Mouse (Mus musculus): Measurements from ENCODE around the gene Sh3bgrl2. TPM values are rescaled to one million over a fixed set of nuclear protein-coding genes. Genes with fewer than 3 reads are reported as not detected.

The Sh3bgrl2 gene
- polyA plus RNA-seq, 1 experiment from 2014 or later = 15.0 TPM

DNA sequence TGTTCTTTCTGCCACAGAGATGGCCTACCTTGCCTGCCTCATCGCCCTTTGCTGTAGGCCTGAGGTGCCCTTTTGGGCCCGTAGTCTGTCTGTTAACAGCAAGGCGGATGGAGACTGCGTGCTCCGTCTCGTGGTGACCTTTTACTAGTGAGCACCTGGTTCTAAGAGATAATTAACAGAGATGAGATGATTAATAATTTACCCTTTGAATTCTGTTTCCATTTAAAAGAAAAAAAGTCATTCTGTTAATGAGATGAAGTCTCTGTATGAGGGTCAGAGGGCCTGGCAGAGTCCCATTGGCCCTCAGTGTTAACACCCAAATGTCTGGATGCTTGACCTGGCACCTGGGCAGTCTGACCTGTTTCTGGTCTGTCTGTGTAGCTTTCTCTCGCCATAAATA lies 14.8 kb downstream of the Sh3bgrl2 start:
- 89% methylated on average over 7 of the region's 7 CpGs for WGBS
- H3K27me3 ChIP-seq (replicated peaks) = no peaks in the 10 kb centered on the region
- H3K4me2 ChIP-seq = no peak overlapping the region
- no peaks in the 10 kb centered on the region for H3K9me3 ChIP-seq
- no peak for ATAC-seq (ENCODE audit: extremely low read depth, insufficient number of reproducible peaks, low FRiP score, low TSS enrichment)
- no peak overlapping the region for H3K27ac ChIP-seq (replicated peaks)
- no peaks in the 10 kb centered on the region for H3K36me3 ChIP-seq
- no peak overlapping the region for H3K9ac ChIP-seq
- H3K4me3 ChIP-seq = no peak overlapping the region
- H3K4me1 ChIP-seq = peaks cover 75% of the 10 kb centered on the region

DNA sequence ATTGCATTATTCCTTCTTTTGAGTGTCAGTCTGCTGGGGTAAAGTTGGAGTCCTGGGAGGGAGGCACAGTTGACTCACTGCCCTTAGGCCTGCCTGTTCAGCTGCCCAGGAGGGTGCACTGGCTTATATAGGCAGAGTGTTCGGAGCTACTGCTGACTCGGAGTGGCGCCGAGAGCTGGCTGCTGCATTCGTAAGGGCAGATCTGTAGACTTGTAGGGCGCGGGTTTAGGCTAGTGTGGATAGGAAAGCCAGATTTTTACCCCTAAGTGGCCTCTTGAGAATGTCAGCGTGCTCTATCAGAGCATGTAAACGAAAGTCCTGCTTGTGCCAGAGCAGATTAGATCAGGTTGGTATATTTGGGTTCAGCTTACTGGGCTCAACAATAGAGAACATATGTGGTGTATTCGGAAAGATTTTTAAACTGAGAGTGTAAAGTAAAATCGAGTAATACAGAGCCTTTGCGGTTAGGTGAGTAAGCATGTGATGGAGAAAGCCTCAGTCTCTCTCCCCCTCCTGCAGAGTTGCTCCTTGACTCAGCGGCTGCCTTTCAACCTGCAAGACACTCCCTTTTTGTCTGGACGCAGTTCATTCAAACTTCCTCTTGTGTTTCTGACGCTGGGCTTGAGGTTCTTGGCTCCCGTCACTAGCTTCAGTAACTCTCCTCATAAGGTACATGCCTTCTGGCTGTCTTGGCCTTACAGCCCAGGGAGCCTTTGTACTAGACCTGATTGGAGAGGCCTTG lies 15.9 kb downstream of the Sh3bgrl2 start:
- Histone ChIP-seq H3K36me3 (no peaks in the 10 kb centered on the region), H3K9ac (peak overlapping the region; percentile 55), H3K4me3 (0 out of 2 replicates have a peak overlapping the region, but pooled peaks have one; percentile 8), H3K4me2 (peak overlapping the region; percentile 35), H3K4me1 (peaks cover 72% of the 10 kb centered on the region), H3K9me3 (no peaks in the 10 kb centered on the region), H3K27ac (replicated peaks) (peak overlapping the region; percentile 51), H3K27me3 (replicated peaks) (no peaks in the 10 kb centered on the region)
- WGBS = 27% methylated on average over 16 of the region's 16 CpGs
- ATAC-seq (ENCODE audit: extremely low read depth, insufficient number of reproducible peaks, low FRiP score, low TSS enrichment) = no peak

DNA sequence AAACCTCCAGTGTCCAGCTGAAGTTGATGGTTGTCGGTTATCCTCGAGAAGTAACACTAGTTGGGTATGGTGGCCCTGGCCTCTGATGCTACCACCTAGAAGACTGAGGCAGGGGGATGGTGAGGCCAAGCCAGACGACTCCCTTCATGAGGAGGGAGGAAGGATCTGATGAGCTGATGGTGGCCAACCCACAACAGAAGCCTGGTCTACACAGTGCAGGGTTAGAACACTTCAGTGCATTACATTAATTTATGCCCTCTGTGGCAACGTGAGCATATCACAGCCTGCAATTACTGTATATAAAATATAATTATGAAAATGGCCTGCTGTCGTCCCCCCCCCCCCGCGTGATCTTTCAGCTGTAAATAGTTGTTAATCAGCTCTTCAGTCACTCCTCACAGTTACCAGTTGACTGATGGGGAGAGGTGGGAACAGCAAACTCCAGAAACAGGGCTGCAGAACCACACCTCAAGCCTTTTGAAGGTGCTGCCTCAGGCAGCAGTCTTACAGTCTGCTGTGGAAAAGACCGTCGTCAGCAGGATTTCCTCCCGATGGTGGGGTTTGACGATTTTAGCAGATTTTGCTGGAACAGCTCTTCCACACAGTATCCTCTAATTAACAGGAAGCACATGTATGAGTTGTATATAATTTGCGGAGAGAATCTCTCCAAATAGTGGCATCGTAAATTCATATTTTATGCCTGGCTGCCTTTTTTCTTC lies 17.0 kb downstream of the Sh3bgrl2 start:
- no peak overlapping the region for H3K4me3 ChIP-seq
- WGBS = 48% methylated on average over 13 of the region's 13 CpGs
- no peak for ATAC-seq (ENCODE audit: extremely low read depth, insufficient number of reproducible peaks, low FRiP score, low TSS enrichment)
- H3K36me3 ChIP-seq = no peaks in the 10 kb centered on the region
- no peaks in the 10 kb centered on the region for H3K9me3 ChIP-seq
- H3K27ac ChIP-seq (replicated peaks) = no peak overlapping the region
- H3K27me3 ChIP-seq (replicated peaks) = no peaks in the 10 kb centered on the region
- peaks cover 67% of the 10 kb centered on the region for H3K4me1 ChIP-seq
- H3K4me2 ChIP-seq = no peak overlapping the region
- H3K9ac ChIP-seq = no peak overlapping the region

DNA sequence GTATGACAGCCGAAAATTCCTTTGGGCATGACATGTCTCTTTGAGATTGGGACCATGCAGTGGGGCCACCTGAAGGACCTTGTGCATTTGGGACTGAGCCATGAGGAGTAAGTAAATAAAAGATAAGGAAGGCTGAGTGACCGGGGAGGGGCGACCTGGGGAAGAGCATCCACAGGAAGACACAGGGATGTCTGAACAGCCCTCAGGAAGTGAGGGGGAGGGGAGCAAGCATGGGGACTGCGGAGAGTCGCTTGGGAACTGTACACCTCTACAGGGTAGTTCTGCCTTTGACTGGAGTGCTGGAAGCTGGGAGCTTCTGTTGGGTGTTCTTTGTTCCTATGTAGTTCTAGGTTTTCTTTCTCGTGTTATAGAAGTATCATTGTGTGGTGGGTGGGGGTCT lies 18.0 kb downstream of the Sh3bgrl2 start:
- no peak overlapping the region for H3K27ac ChIP-seq (replicated peaks)
- 55% methylated on average over 6 of the region's 6 CpGs for WGBS
- ATAC-seq (ENCODE audit: extremely low read depth, insufficient number of reproducible peaks, low FRiP score, low TSS enrichment) = no peak; the same call in 1 of the 2 replicates
- H3K4me1 ChIP-seq = peaks cover 59% of the 10 kb centered on the region
- no peaks in the 10 kb centered on the region for H3K9me3 ChIP-seq
- no peak overlapping the region for H3K4me3 ChIP-seq
- no peak overlapping the region for H3K9ac ChIP-seq
- no peaks in the 10 kb centered on the region for H3K27me3 ChIP-seq (replicated peaks)
- H3K36me3 ChIP-seq = no peaks in the 10 kb centered on the region
- no peak overlapping the region for H3K4me2 ChIP-seq

DNA sequence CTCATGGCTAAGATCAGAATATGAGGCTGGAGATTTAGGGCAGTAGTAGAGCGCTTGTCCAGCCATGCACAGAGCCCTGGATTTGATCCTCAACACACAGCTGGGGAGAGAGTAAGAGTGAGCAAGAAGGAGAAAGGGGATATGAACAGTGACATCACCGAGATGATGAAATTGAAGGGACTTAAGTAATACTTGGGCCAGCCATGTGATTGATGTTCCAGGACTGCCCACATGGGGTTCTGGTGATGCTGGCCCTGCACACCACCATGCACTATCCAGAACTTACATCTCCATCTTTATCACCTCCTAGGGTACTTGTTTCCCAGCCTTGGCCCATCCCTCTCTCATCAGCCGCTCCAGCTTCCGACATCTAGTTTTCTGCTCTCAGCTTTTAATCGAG lies 20.0 kb downstream of the Sh3bgrl2 start:
- WGBS = 87% methylated on average over 5 of the region's 5 CpGs
- H3K4me1 ChIP-seq = peaks cover 58% of the 10 kb centered on the region
- no peaks in the 10 kb centered on the region for H3K9me3 ChIP-seq
- no peaks in the 10 kb centered on the region for H3K27me3 ChIP-seq (replicated peaks)
- no peaks in the 10 kb centered on the region for H3K36me3 ChIP-seq
- H3K4me2 ChIP-seq = no peak overlapping the region
- H3K4me3 ChIP-seq = no peak overlapping the region
- ATAC-seq (ENCODE audit: extremely low read depth, insufficient number of reproducible peaks, low FRiP score, low TSS enrichment) = no peak
- no peak overlapping the region for H3K27ac ChIP-seq (replicated peaks)
- no peak overlapping the region for H3K9ac ChIP-seq

DNA sequence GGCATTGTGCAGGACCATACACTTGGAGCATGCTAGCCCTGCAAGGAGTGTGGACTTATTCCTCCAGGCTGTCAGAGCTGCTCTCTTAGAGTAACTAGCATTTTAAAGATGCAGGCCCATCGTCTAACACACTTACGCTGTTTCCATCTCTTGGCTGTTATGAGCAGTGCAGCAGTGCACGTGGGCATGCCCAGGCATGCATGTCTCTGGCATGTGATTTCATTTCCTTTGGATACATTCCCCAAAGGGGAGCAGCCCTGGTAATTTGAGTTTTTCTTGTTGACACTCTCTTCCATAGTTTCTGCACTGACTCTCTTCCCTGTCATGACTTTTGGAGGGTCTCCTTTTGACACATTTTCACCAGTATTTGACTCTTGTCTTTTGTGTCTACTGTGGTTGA lies 20.8 kb downstream of the Sh3bgrl2 start:
- H3K4me3 ChIP-seq = no peak overlapping the region
- 69% methylated on average over 3 of the region's 3 CpGs for WGBS
- ATAC-seq (ENCODE audit: extremely low read depth, insufficient number of reproducible peaks, low FRiP score, low TSS enrichment) = no peak
- H3K36me3 ChIP-seq = no peaks in the 10 kb centered on the region
- no peak overlapping the region for H3K9ac ChIP-seq
- no peaks in the 10 kb centered on the region for H3K9me3 ChIP-seq
- H3K27me3 ChIP-seq (replicated peaks) = no peaks in the 10 kb centered on the region
- H3K27ac ChIP-seq (replicated peaks) = no peak overlapping the region
- H3K4me2 ChIP-seq = no peak overlapping the region
- H3K4me1 ChIP-seq = peaks cover 56% of the 10 kb centered on the region

DNA sequence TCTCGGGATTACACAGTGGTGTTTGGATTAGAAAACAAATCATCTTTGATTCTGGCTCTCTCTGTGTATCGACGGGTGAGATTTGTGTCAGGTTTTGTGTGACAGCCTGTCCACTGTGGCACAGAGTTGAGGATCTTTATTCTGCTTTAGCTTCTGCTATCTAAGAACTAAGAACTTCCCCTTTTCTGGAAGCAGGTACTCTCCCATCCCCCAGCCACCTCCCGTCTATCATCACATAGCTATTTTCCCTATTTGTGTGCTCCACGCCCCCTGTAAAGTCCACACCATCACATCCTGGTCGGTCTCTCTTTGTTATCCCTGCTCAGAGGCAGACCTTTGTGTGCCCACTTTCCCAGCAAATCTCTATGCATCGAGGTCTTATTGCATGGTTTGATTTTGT lies 21.8 kb downstream of the Sh3bgrl2 start:
- Histone ChIP-seq H3K4me2 (no peak overlapping the region), H3K4me1 (peaks cover 53% of the 10 kb centered on the region), H3K9ac (no peak overlapping the region), H3K4me3 (no peak overlapping the region), H3K36me3 (no peaks in the 10 kb centered on the region), H3K9me3 (no peaks in the 10 kb centered on the region), H3K27me3 (replicated peaks) (no peaks in the 10 kb centered on the region), H3K27ac (replicated peaks) (no peak overlapping the region)
- ATAC-seq (ENCODE audit: extremely low read depth, insufficient number of reproducible peaks, low FRiP score, low TSS enrichment) = no peak
- 63% methylated on average over 7 of the region's 7 CpGs for WGBS

DNA sequence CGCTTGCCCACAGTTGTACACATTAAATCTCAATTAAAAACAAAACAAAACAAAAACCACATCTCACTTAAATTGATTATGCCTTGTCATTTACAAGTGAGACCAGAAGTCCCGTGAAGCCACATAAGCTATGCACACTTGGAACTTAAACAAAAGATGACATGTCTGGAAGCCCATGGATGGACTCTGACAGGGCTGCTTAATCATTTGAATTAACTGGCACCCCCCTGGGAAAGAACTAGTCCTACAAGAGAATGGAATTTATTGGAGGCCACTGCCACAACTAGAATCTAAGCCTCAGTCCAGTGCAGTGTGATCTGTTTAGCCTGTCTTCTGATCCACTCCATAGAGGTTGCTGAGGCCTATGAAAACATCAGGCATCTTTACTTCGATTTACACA lies 23.2 kb downstream of the Sh3bgrl2 start:
- no peak overlapping the region for H3K4me2 ChIP-seq
- no peak for ATAC-seq (ENCODE audit: extremely low read depth, insufficient number of reproducible peaks, low FRiP score, low TSS enrichment)
- no peaks in the 10 kb centered on the region for H3K9me3 ChIP-seq
- WGBS = 72% methylated on average over 3 of the region's 3 CpGs
- H3K36me3 ChIP-seq = no peaks in the 10 kb centered on the region
- H3K9ac ChIP-seq = no peak overlapping the region
- no peak overlapping the region for H3K4me3 ChIP-seq
- H3K27ac ChIP-seq (replicated peaks) = no peak overlapping the region
- peaks cover 52% of the 10 kb centered on the region for H3K4me1 ChIP-seq
- no peaks in the 10 kb centered on the region for H3K27me3 ChIP-seq (replicated peaks)

DNA sequence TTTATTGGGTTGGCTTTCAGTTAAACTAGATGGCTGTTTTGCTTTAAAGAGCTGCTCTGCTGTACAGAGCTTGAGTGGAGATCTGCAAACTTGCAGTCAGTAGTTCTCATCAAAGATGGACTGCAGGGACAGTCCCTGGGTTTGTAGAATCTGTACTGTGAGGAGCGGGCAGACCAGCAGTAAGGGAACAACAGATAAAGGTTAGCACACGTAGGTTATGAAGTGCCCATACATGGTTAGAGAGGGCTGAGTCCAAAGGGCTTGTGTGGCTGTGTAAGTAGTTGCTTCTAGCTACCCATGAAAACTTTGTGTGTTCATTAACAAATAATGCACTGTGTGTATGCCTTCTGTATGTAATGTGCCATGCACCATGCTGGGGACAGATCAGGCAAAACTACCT lies 24.2 kb downstream of the Sh3bgrl2 start:
- 52% methylated on average over 2 of the region's 2 CpGs for WGBS
- no peak overlapping the region for H3K27ac ChIP-seq (replicated peaks)

DNA sequence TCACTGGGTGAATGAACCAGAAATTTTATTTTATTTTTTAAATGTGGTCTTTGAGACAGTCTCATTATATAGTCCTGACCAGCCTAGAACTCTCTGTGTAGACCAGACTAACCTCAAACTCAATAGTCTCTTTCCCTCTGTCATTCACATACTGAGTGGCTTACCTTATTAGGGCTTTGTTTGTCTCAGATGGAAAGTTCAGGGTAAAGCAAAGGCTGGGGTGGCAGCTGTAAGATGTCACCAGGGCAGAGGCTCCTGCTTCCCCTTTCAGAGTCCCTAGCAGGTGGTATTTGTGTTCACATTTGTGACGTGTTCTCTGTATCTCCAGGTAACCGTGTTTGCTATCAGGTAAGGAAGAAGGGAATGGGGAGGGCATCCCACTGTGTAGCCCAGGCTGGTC lies 24.7 kb downstream of the Sh3bgrl2 start:
- no peak overlapping the region for H3K27ac ChIP-seq (replicated peaks)
- peaks cover 53% of the 10 kb centered on the region for H3K4me1 ChIP-seq
- H3K27me3 ChIP-seq (replicated peaks) = no peaks in the 10 kb centered on the region
- no peak for ATAC-seq (ENCODE audit: extremely low read depth, insufficient number of reproducible peaks, low FRiP score, low TSS enrichment)
- peaks cover 4% of the 10 kb centered on the region for H3K36me3 ChIP-seq
- no peak overlapping the region for H3K4me3 ChIP-seq
- WGBS = 43% methylated on average over 2 of the region's 2 CpGs
- H3K9me3 ChIP-seq = no peaks in the 10 kb centered on the region
- no peak overlapping the region for H3K9ac ChIP-seq
- no peak overlapping the region for H3K4me2 ChIP-seq

More for the DNA sequence above, 24.2 kb downstream of the Sh3bgrl2 start:
- Histone ChIP-seq H3K4me3 (no peak overlapping the region), H3K27me3 (replicated peaks) (no peaks in the 10 kb centered on the region), H3K9me3 (no peaks in the 10 kb centered on the region), H3K9ac (no peak overlapping the region), H3K4me2 (no peak overlapping the region), H3K36me3 (no peaks in the 10 kb centered on the region), H3K4me1 (peaks cover 53% of the 10 kb centered on the region)
- ATAC-seq (ENCODE audit: extremely low read depth, insufficient number of reproducible peaks, low FRiP score, low TSS enrichment) = no peak

DNA sequence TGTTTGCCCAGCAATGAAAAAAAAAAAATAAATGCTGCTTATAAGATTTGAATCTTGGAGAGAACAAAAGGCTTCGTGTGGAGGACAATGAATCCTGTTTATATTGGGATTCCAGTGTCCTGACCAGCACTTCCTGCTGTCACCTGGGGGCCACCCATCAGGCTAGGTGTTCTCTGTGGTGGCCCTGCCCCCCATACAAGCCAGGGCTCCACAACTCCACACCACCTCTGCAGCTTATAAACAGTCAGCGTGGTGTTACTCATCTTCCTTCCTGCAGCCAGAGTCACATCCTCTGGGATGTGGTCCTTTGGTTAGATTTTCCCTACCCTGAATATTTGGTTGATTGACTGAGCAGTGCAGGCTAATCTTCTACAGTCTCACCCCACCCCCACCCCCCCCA lies 25.5 kb downstream of the Sh3bgrl2 start:
- ATAC-seq (ENCODE audit: extremely low read depth, insufficient number of reproducible peaks, low FRiP score, low TSS enrichment) = no peak
- Histone ChIP-seq H3K4me2 (no peak overlapping the region), H3K9ac (no peak overlapping the region), H3K36me3 (peaks cover 9% of the 10 kb centered on the region), H3K4me1 (peaks cover 53% of the 10 kb centered on the region), H3K27me3 (replicated peaks) (no peaks in the 10 kb centered on the region), H3K27ac (replicated peaks) (no peak overlapping the region), H3K4me3 (no peak overlapping the region), H3K9me3 (no peaks in the 10 kb centered on the region)
- 43% methylated on average over 2 of the region's 2 CpGs for WGBS

DNA sequence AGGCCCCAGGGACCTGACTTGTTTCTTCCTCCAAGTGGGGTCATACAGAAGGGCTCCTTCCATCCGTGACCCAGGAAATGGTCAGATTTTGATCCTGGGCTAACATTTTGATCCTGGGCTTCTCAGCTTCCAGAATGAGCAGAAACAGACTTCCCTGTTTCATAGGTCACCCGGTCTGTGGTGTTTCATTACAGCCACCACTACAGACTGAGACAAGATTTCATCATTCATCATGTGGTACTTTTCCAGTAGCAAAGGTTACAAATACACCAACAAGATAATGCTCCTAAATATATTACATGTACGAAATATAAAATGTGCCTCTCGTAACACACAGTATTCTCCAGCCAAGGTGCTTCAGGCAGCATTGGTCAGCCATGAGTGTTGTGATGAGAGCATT lies 27.3 kb downstream of the Sh3bgrl2 start:
- Histone ChIP-seq H3K4me2 (no peak overlapping the region), H3K27me3 (replicated peaks) (no peaks in the 10 kb centered on the region), H3K27ac (replicated peaks) (no peak overlapping the region), H3K9me3 (no peaks in the 10 kb centered on the region), H3K4me1 (peaks cover 43% of the 10 kb centered on the region), H3K4me3 (no peak overlapping the region), H3K9ac (no peak overlapping the region), H3K36me3 (peaks cover 17% of the 10 kb centered on the region)
- no peak for ATAC-seq (ENCODE audit: extremely low read depth, insufficient number of reproducible peaks, low FRiP score, low TSS enrichment)
- 80% methylated on average over 4 of the region's 4 CpGs for whole genome bisulfite sequencing
